Mouse (Mus musculus): ENCODE measurements around the gene Zfp365. TPM values are rescaled to one million over a fixed set of nuclear protein-coding genes. Genes with fewer than 3 reads are reported as not detected.

Zfp365 gene
- polyA plus RNA-seq, 1 experiment from 2014 or later: 2.1 TPM

- Histone ChIP-seq H3K36me3 (ENCODE audit: control insufficient read depth, insufficient read depth, low read length) (no peaks in the 10 kb centered on the region), H3K9ac (ENCODE audit: low read length) (no peak overlapping the region), H3K4me1 (ENCODE audit: control insufficient read depth, insufficient read depth, low read length) (no peaks in the 10 kb centered on the region), H3K9me3 (ENCODE audit: control insufficient read depth, low read length) (no peaks in the 10 kb centered on the region), H3K27ac (replicated peaks; ENCODE audit: low read depth, low read length) (no peak overlapping the region), H3K27me3 (ENCODE audit: control insufficient read depth, insufficient read depth, low read length) (no peaks in the 10 kb centered on the region), H3K4me3 (ENCODE audit: low read depth, low read length) (no peak overlapping the region), H3K4me2 (ENCODE audit: low read depth, severe bottlenecking) (no peak overlapping the region)
- DNase-seq (ENCODE audit: low spot score) (no peak), ATAC-seq (ENCODE audit: insufficient number of reproducible peaks, low FRiP score, low TSS enrichment, low read depth) (no peak)
- 74% methylated on average over 3 of the region's 3 CpGs for WGBS
Observed at GRCm38 (mm10) chr10:67868234-67868633, 44.2 kb downstream of the Zfp365 start.

- no peaks in the 10 kb centered on the region for H3K4me1 ChIP-seq (ENCODE audit: control insufficient read depth, insufficient read depth, low read length)
- H3K27me3 ChIP-seq (ENCODE audit: control insufficient read depth, insufficient read depth, low read length): no peaks in the 10 kb centered on the region
- no peaks in the 10 kb centered on the region for H3K9me3 ChIP-seq (ENCODE audit: control insufficient read depth, low read length)
- H3K36me3 ChIP-seq (ENCODE audit: control insufficient read depth, insufficient read depth, low read length): no peaks in the 10 kb centered on the region
- no peak overlapping the region for H3K4me3 ChIP-seq (ENCODE audit: low read depth, low read length)
- H3K9ac ChIP-seq (ENCODE audit: low read length): no peak overlapping the region
- H3K27ac ChIP-seq (replicated peaks; ENCODE audit: low read depth, low read length): no peak overlapping the region
- WGBS: 95% methylated on average over 6 of the region's 6 CpGs
- no peak for ATAC-seq (ENCODE audit: insufficient number of reproducible peaks, low FRiP score, low TSS enrichment, low read depth)
- no peak for DNase-seq (ENCODE audit: low spot score)
- H3K4me2 ChIP-seq (ENCODE audit: low read depth, severe bottlenecking): no peak overlapping the region
Observed at GRCm38 (mm10) chr10:67865841-67866240, 46.6 kb downstream of the Zfp365 start.

GRCm38 (mm10) chr10:67865063-67865462, 47.4 kb downstream of the Zfp365 start:
- WGBS: 71% methylated on average over 3 of the region's 3 CpGs
- DNase-seq (ENCODE audit: low spot score): no peak

GRCm38 (mm10) chr10:67862331-67862730, 50.1 kb downstream of the Zfp365 start:
- H3K4me1 ChIP-seq (ENCODE audit: control insufficient read depth, insufficient read depth, low read length): no peaks in the 10 kb centered on the region
- no peak overlapping the region for H3K27ac ChIP-seq (replicated peaks; ENCODE audit: low read depth, low read length)
- 16% methylated on average over 7 of the region's 7 CpGs for WGBS
- ATAC-seq (ENCODE audit: insufficient number of reproducible peaks, low FRiP score, low TSS enrichment, low read depth) (no peak), DNase-seq (ENCODE audit: low spot score) (peak; percentile 63)
- H3K4me3 ChIP-seq (ENCODE audit: low read depth, low read length): no peak overlapping the region
- no peak overlapping the region for H3K9ac ChIP-seq (ENCODE audit: low read length)
- no peaks in the 10 kb centered on the region for H3K9me3 ChIP-seq (ENCODE audit: control insufficient read depth, low read length)
- H3K4me2 ChIP-seq (ENCODE audit: low read depth, severe bottlenecking): no peak overlapping the region
- no peaks in the 10 kb centered on the region for H3K36me3 ChIP-seq (ENCODE audit: control insufficient read depth, insufficient read depth, low read length)
- no peaks in the 10 kb centered on the region for H3K27me3 ChIP-seq (ENCODE audit: control insufficient read depth, insufficient read depth, low read length)

More at GRCm38 (mm10) chr10:67865063-67865462, 47.4 kb downstream of the Zfp365 start:
- no peak overlapping the region for H3K27ac ChIP-seq (replicated peaks; ENCODE audit: low read depth, low read length)
- H3K4me1 ChIP-seq (ENCODE audit: control insufficient read depth, insufficient read depth, low read length): no peaks in the 10 kb centered on the region
- H3K4me2 ChIP-seq (ENCODE audit: low read depth, severe bottlenecking): no peak overlapping the region
- no peak overlapping the region for H3K9ac ChIP-seq (ENCODE audit: low read length)
- no peak for ATAC-seq (ENCODE audit: insufficient number of reproducible peaks, low FRiP score, low TSS enrichment, low read depth)
- no peak overlapping the region for H3K4me3 ChIP-seq (ENCODE audit: low read depth, low read length)
- H3K9me3 ChIP-seq (ENCODE audit: control insufficient read depth, low read length): no peaks in the 10 kb centered on the region
- H3K27me3 ChIP-seq (ENCODE audit: control insufficient read depth, insufficient read depth, low read length): no peaks in the 10 kb centered on the region
- no peaks in the 10 kb centered on the region for H3K36me3 ChIP-seq (ENCODE audit: control insufficient read depth, insufficient read depth, low read length)

- WGBS: 20% methylated on average over 8 of the region's 8 CpGs
- H3K9me3 ChIP-seq (ENCODE audit: control insufficient read depth, low read length): no peaks in the 10 kb centered on the region
- ATAC-seq (ENCODE audit: insufficient number of reproducible peaks, low FRiP score, low TSS enrichment, low read depth): 0 out of 2 replicates have a peak, but pooled peaks have one; percentile 26
Observed at GRCm38 (mm10) chr10:67858878-67859277, 53.6 kb downstream of the Zfp365 start.

GRCm38 (mm10) chr10:67857561-67857906, 54.9 kb downstream of the Zfp365 start:
- DNase-seq (ENCODE audit: low spot score): no peak
- Histone ChIP-seq H3K36me3 (ENCODE audit: control insufficient read depth, insufficient read depth, low read length) (no peaks in the 10 kb centered on the region), H3K27me3 (ENCODE audit: control insufficient read depth, insufficient read depth, low read length) (no peaks in the 10 kb centered on the region), H3K4me2 (ENCODE audit: low read depth, severe bottlenecking) (no peak overlapping the region), H3K9me3 (ENCODE audit: control insufficient read depth, low read length) (no peaks in the 10 kb centered on the region), H3K4me1 (ENCODE audit: control insufficient read depth, insufficient read depth, low read length) (no peaks in the 10 kb centered on the region), H3K9ac (ENCODE audit: low read length) (no peak overlapping the region), H3K27ac (replicated peaks; ENCODE audit: low read depth, low read length) (no peak overlapping the region), H3K4me3 (ENCODE audit: low read depth, low read length) (no peak overlapping the region)
- 88% methylated on average over 4 of the region's 4 CpGs for WGBS
- no peak for ATAC-seq (ENCODE audit: insufficient number of reproducible peaks, low FRiP score, low TSS enrichment, low read depth)

More at GRCm38 (mm10) chr10:67858878-67859277, 53.6 kb downstream of the Zfp365 start:
- H3K9ac ChIP-seq (ENCODE audit: low read length): no peak overlapping the region
- no peaks in the 10 kb centered on the region for H3K4me1 ChIP-seq (ENCODE audit: control insufficient read depth, insufficient read depth, low read length)
- no peak overlapping the region for H3K4me2 ChIP-seq (ENCODE audit: low read depth, severe bottlenecking)
- peak; percentile 88 for DNase-seq (ENCODE audit: low spot score)
- H3K4me3 ChIP-seq (ENCODE audit: low read depth, low read length): no peak overlapping the region
- H3K36me3 ChIP-seq (ENCODE audit: control insufficient read depth, insufficient read depth, low read length): no peaks in the 10 kb centered on the region
- H3K27me3 ChIP-seq (ENCODE audit: control insufficient read depth, insufficient read depth, low read length): no peaks in the 10 kb centered on the region
- no peak overlapping the region for H3K27ac ChIP-seq (replicated peaks; ENCODE audit: low read depth, low read length)

GRCm38 (mm10) chr10:67856791-67857560, 55.5 kb downstream of the Zfp365 start:
- Histone ChIP-seq H3K9me3 (ENCODE audit: control insufficient read depth, low read length) (no peaks in the 10 kb centered on the region), H3K4me2 (ENCODE audit: low read depth, severe bottlenecking) (no peak overlapping the region), H3K9ac (ENCODE audit: low read length) (no peak overlapping the region), H3K27ac (replicated peaks; ENCODE audit: low read depth, low read length) (no peak overlapping the region), H3K36me3 (ENCODE audit: control insufficient read depth, insufficient read depth, low read length) (no peaks in the 10 kb centered on the region), H3K27me3 (ENCODE audit: control insufficient read depth, insufficient read depth, low read length) (no peaks in the 10 kb centered on the region), H3K4me3 (ENCODE audit: low read depth, low read length) (no peak overlapping the region), H3K4me1 (ENCODE audit: control insufficient read depth, insufficient read depth, low read length) (no peaks in the 10 kb centered on the region)
- DNase-seq (ENCODE audit: low spot score): no peak
- WGBS: 90% methylated on average over 14 of the region's 14 CpGs
- no peak for ATAC-seq (ENCODE audit: insufficient number of reproducible peaks, low FRiP score, low TSS enrichment, low read depth)

GRCm38 (mm10) chr10:67855760-67856159, 56.7 kb downstream of the Zfp365 start:
- WGBS: 79% methylated on average over 5 of the region's 5 CpGs
- DNase-seq (ENCODE audit: low spot score) (no peak), ATAC-seq (ENCODE audit: insufficient number of reproducible peaks, low FRiP score, low TSS enrichment, low read depth) (no peak)
- Histone ChIP-seq H3K9ac (ENCODE audit: low read length) (no peak overlapping the region), H3K27me3 (ENCODE audit: control insufficient read depth, insufficient read depth, low read length) (no peaks in the 10 kb centered on the region), H3K27ac (replicated peaks; ENCODE audit: low read depth, low read length) (no peak overlapping the region), H3K36me3 (ENCODE audit: control insufficient read depth, insufficient read depth, low read length) (no peaks in the 10 kb centered on the region), H3K4me1 (ENCODE audit: control insufficient read depth, insufficient read depth, low read length) (no peaks in the 10 kb centered on the region), H3K9me3 (ENCODE audit: control insufficient read depth, low read length) (no peaks in the 10 kb centered on the region), H3K4me3 (ENCODE audit: low read depth, low read length) (no peak overlapping the region), H3K4me2 (ENCODE audit: low read depth, severe bottlenecking) (no peak overlapping the region)

GRCm38 (mm10) chr10:67852411-67852810, 60.1 kb downstream of the Zfp365 start:
- ATAC-seq (ENCODE audit: insufficient number of reproducible peaks, low FRiP score, low TSS enrichment, low read depth): no peak
- Histone ChIP-seq H3K9ac (ENCODE audit: low read length) (no peak overlapping the region), H3K36me3 (ENCODE audit: control insufficient read depth, insufficient read depth, low read length) (no peaks in the 10 kb centered on the region), H3K9me3 (ENCODE audit: control insufficient read depth, low read length) (no peaks in the 10 kb centered on the region), H3K4me1 (ENCODE audit: control insufficient read depth, insufficient read depth, low read length) (no peaks in the 10 kb centered on the region), H3K4me3 (ENCODE audit: low read depth, low read length) (no peak overlapping the region), H3K27ac (replicated peaks; ENCODE audit: low read depth, low read length) (no peak overlapping the region), H3K4me2 (ENCODE audit: low read depth, severe bottlenecking) (no peak overlapping the region), H3K27me3 (ENCODE audit: control insufficient read depth, insufficient read depth, low read length) (no peaks in the 10 kb centered on the region)
- no peak for DNase-seq (ENCODE audit: low spot score)
- WGBS: 68% methylated on average over 6 of the region's 6 CpGs

Measured in limb, embryonic 11.5 days (tissue).